Mouse (Mus musculus) pancreas, adult 10 weeks (tissue): Measurements from ENCODE around the gene Gm9639. TPM values are rescaled to one million over a fixed set of nuclear protein-coding genes. Genes with fewer than 3 reads are reported as not detected.

Source experiments
- polyA plus RNA-seq: library from polyadenylated mRNA; stranded (reverse); fragments of 350-450 nt; fragmentation: Illumina TruSeq; extraction: RNeasy Lipid Tissue Mini Kit (QIAGEN cat#74804); gene quantifications from one replicate; pipeline ENCODE4 v1.2.3, GENCODE M21; 2015; ENCODE audit warnings: low read depth, low replicate concordance; ENCODE audit not compliant: insufficient read depth

Gm9639 gene
- polyA plus RNA-seq = not detected

DNA sequence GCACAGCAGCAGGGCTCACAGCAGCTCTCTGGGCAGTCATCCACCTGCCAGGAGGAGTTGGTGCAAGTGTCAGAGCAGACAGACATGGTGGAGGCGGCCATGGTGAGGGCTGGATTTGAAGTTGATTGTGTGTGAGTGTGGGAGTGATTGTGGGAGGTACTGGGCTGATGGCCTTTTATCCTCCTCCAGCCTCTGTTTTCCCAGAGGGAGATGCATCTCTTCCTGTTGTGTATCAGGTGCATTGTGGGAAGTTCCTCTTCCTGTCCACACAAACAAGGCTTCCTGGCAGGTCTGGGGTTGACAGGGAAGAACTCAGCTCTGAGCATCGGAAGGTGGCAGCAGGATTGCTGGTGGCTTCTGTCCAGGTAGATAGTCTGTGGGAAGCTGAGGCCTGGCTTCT is at the start of gene Gm9639:
Gm9639 (minus strand) TSS at position 101 of the 400 bp plus-strand sequence.

DNA sequence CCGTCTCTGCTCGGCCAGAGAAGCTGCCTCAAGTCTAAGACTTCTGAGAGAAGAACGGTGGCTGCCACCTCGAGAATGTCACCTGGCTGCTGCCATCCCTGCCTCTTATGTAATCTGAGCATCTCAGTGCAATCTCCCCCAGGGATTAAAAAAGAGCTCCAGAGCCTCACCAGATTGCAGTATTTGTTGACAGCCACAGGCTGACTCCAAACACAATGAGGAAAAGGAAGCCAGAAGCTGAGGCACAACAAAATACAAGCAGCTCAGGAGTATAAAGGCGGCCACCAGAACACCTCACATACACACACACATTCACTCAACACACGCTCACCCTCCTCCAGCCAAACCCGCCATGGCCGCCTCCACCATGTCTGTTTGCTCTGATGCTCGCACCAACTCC is 40.8 kb upstream of the Gm9639 start, which contains the start of gene Krtap10-10:
Krtap10-10 (plus strand) TSS at position 301 of the 400 bp plus-strand sequence.

GRCm38 (mm10) chr10:77826951-77827350 is 32.1 kb upstream of the Gm9639 start, which contains the start of gene Krtap10-4:
Gene Krtap10-4 (minus strand): TSS chr10:77827095.

DNA sequence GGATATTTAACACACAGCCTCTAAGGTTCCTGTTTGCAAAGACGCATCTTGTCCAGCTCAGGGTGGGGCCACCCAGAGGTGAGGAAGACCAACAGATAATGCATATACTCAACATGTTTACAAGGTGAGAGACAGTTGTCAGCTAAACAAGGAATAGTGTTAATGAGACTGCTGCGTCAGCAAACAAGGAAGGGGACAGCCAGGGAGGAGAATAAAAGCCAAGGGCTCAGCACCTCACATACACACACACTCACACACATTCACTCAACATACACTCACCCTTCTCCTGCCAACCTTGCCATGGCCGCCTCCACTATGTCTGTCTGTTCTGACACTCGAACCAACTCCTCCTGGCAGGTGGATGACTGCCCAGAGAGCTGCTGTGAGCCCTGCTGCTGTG is 19.5 kb upstream of the Gm9639 start, which contains the start of gene Gm2696:
Gm2696 (plus strand) TSS at position 301 of the 400 bp plus-strand sequence.

GRCm38 (mm10) chr10:77811743-77812142 is 16.9 kb upstream of the Gm9639 start, which contains the start of gene Gm9507:
Gene Gm9507 (minus strand): TSS chr10:77811843.

GRCm38 (mm10) chr10:77798921-77799508 is 4.1 kb upstream of the Gm9639 start, which contains the start of gene Gm19668:
Gene Gm19668 (minus strand): TSS chr10:77799133.

DNA sequence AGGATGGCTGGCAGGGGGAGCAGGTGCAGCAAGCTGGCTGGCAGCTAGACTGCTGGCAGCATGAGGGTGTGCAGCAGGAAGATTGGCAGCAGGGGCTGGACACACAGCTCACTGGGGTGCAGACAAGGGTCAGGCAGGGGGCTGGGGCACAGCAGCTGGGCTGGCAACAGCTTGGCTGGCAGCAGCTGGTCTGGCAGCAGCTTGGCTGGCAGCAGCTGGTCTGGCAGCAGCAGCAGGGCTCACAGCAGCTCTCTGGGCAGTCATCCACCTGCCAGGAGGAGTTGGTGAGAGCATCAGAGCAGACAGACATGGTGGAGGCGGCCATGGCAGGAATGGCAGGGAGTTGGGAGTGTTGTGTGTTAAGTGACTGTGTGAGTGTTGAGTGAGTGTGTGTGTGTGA is 7.0 kb downstream of the Gm9639 start, which contains the start of gene Gm7137:
Gm7137 (minus strand) TSS at position 325 of the 400 bp plus-strand sequence.

GRCm38 (mm10) chr10:77782442-77782841 is 12.4 kb downstream of the Gm9639 start, which contains the start of gene Gm3250:
Gene Gm3250 (minus strand): TSS chr10:77782542.

GRCm38 (mm10) chr10:77776844-77777243 is 18.0 kb downstream of the Gm9639 start, which contains the start of gene Gm7138:
Gene Gm7138 (minus strand): TSS chr10:77776944.

GRCm38 (mm10) chr10:77771225-77771624 is 23.7 kb downstream of the Gm9639 start, which contains the start of gene Gm3238:
Gene Gm3238 (minus strand): TSS chr10:77771325.

GRCm38 (mm10) chr10:77759582-77759981 is 35.3 kb downstream of the Gm9639 start, which contains the start of gene Gm3233:
Gene Gm3233 (minus strand): TSS chr10:77759682.

DNA sequence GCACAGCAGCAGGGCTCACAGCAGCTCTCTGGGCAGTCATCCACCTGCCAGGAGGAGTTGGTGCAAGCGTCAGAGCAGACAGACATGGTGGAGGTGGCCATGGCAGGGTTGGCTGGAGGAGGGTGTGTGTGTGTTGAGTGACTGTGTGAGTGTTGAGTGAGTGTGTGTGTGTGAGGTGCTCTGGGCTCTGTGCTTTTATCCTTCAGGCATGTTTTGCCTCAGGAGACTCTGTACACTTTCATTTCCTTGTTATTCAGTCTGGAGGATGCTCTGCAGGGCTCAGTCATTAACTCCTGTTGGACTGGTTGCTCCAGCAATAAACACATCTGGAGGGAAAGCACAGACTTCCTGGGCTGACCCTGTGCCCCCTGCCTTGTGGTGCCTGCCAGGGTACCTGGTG is 43.6 kb downstream of the Gm9639 start, which contains the start of gene Gm9736:
Gm9736 (minus strand) TSS at position 101 of the 400 bp plus-strand sequence.

Other genes starting within 250 kb of the Gm9639 start
- 43.2 TPM for gene Pttg1ip, start 213.4 kb downstream of the Gm9639 start, polyA plus RNA-seq
- 25.0 TPM for gene Sumo3, start 189.0 kb downstream of the Gm9639 start, polyA plus RNA-seq
- gene Gm49325, start 188.9 kb downstream of the Gm9639 start, polyA plus RNA-seq = not detected
- gene Ube2g2, start 172.8 kb downstream of the Gm9639 start, polyA plus RNA-seq = 14.4 TPM
- not detected for gene Tspear, start 108.5 kb downstream of the Gm9639 start, polyA plus RNA-seq
- gene Gm19402, start 104.3 kb downstream of the Gm9639 start, polyA plus RNA-seq = not detected
- gene Gm9508, start 97.8 kb downstream of the Gm9639 start, polyA plus RNA-seq = not detected
- not detected for gene Gm10272, start 88.5 kb downstream of the Gm9639 start, polyA plus RNA-seq
- not detected for gene Gm10024, start 83.6 kb downstream of the Gm9639 start, polyA plus RNA-seq
- gene Gm10142, start 79.3 kb downstream of the Gm9639 start, polyA plus RNA-seq = not detected
- gene Krtap12-1, start 74.5 kb downstream of the Gm9639 start, polyA plus RNA-seq = not detected
- not detected for gene Gm10100, start 68.6 kb downstream of the Gm9639 start, polyA plus RNA-seq
- gene Gm18596, start 52.4 kb downstream of the Gm9639 start, polyA plus RNA-seq = not detected
- not detected for gene Gm9736, start 43.7 kb downstream of the Gm9639 start, polyA plus RNA-seq
- not detected for gene Gm3233, start 35.4 kb downstream of the Gm9639 start, polyA plus RNA-seq
- gene Gm3238, start 23.8 kb downstream of the Gm9639 start, polyA plus RNA-seq = not detected
- gene Gm7138, start 18.1 kb downstream of the Gm9639 start, polyA plus RNA-seq = not detected
- not detected for gene Gm3250, start 12.5 kb downstream of the Gm9639 start, polyA plus RNA-seq
- not detected for gene Gm7137, start 6.9 kb downstream of the Gm9639 start, polyA plus RNA-seq
- gene Gm19668, start 4.1 kb upstream of the Gm9639 start, polyA plus RNA-seq = not detected
- gene Gm9507, start 16.8 kb upstream of the Gm9639 start, polyA plus RNA-seq = not detected
- gene Gm2696, start 19.6 kb upstream of the Gm9639 start, polyA plus RNA-seq = not detected
- gene Krtap10-4, start 32.0 kb upstream of the Gm9639 start, polyA plus RNA-seq = not detected
- not detected for gene Krtap10-10, start 40.9 kb upstream of the Gm9639 start, polyA plus RNA-seq
- not detected for gene Gm36176, start 51.7 kb upstream of the Gm9639 start, polyA plus RNA-seq
- not detected for gene Gm10318, start 57.8 kb upstream of the Gm9639 start, polyA plus RNA-seq
- gene Gm3285, start 66.9 kb upstream of the Gm9639 start, polyA plus RNA-seq = not detected
- gene Lrrc3, start 107.5 kb upstream of the Gm9639 start, polyA plus RNA-seq = 0.48 TPM
- 1.4 TPM for gene Trpm2, start 175.5 kb upstream of the Gm9639 start, polyA plus RNA-seq
- 6.9 TPM for gene 1810043G02Rik, start 183.4 kb upstream of the Gm9639 start, polyA plus RNA-seq
- 9.8 TPM for gene Pfkl, start 215.0 kb upstream of the Gm9639 start, polyA plus RNA-seq
- not detected for gene Dnmt3l, start 246.9 kb upstream of the Gm9639 start, polyA plus RNA-seq
- not detected for gene Aire, start 248.5 kb upstream of the Gm9639 start, polyA plus RNA-seq